Mouse (Mus musculus): ENCODE results near the gene Ppm1m.
"Not testable (repeated sequence)": the region's sequence is repeated elsewhere in the genome, so short reads cannot be mapped to it uniquely, and the experiment has no call there.

Gene Ppm1m

GRCm38 (mm10) chr9:106193930-106194807 lies 5.4 kb downstream of the Ppm1m start:
- ATAC-seq (ENCODE audit: insufficient number of reproducible peaks, low FRiP score, low TSS enrichment): peak; percentile 59; the same call in 1 of the 2 replicates

GRCm38 (mm10) chr9:106192998-106193397 lies 6.5 kb downstream of the Ppm1m start:
- ATAC-seq (ENCODE audit: insufficient number of reproducible peaks, low FRiP score, low TSS enrichment): no peak

GRCm38 (mm10) chr9:106192024-106192423 lies 7.5 kb downstream of the Ppm1m start:
- no peak for ATAC-seq (ENCODE audit: insufficient number of reproducible peaks, low FRiP score, low TSS enrichment)

- no peak for ATAC-seq (ENCODE audit: insufficient number of reproducible peaks, low FRiP score, low TSS enrichment)
Measured at GRCm38 (mm10) chr9:106191355-106191754, 8.2 kb downstream of the Ppm1m start.

GRCm38 (mm10) chr9:106183996-106184395 lies 15.6 kb downstream of the Ppm1m start:
- ATAC-seq (ENCODE audit: insufficient number of reproducible peaks, low FRiP score, low TSS enrichment): no peak

DNA sequence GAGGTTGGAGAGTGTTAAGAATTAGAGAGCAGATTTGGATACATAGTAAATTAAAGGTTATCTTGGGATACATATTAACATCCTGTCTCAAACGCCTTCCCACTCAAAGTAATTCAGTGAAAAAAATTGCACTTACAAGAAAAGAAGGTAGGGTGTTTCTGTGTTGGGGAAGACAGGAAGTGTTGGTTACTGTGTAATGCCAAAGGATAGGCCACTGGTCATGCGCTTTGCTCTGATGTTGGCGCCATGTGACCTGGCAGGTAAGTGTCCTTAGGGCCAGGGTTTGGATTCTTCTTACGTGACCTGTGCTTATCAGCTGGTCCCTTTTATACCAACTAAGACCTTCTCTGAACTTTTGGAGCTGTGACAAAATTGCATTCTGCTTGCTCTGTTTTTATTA lies 17.4 kb downstream of the Ppm1m start:
- no peak for ATAC-seq (ENCODE audit: insufficient number of reproducible peaks, low FRiP score, low TSS enrichment)

GRCm38 (mm10) chr9:106179964-106180363 lies 19.6 kb downstream of the Ppm1m start:
- no peak for ATAC-seq (ENCODE audit: insufficient number of reproducible peaks, low FRiP score, low TSS enrichment)

DNA sequence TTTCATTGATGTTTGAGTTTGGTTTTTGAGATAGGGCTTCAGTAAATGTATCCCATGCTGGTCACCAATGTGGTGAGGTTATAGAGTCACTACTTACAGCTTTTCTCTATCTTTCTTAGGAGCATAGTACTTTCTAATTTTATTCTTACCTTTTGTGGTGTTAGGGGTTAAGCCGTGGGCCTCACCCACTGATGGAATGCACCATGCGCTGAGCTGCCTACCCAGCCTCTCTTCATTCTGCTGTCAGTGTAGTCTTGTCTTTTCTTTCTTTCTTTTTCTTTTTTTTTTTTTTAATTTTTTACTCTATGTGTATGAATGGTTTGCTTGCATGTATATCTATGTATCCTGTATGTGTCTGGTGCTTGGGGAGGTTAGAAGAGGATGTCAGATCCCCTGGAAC lies 20.1 kb downstream of the Ppm1m start:
- no peak for ATAC-seq (ENCODE audit: insufficient number of reproducible peaks, low FRiP score, low TSS enrichment)

DNA sequence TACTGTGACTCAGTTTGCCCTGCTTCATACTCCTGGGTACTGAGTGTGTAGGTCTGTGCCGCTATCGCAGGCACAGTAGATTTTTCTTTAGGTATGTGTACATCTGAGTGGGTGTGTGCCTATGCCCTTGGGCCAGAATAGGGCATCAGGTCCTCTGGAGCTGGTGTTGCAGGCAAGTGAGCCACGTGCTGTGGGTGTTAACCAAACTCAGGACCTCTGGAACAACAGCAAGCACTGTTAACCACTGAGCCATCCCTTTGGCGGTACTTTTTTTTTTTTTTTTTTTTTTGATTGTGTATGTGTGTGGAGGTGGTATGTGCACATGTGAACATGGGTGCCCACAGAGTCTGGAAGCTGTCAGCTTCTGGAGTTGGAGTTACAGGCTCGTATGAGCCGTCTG lies 21.7 kb downstream of the Ppm1m start:
- ATAC-seq (ENCODE audit: insufficient number of reproducible peaks, low FRiP score, low TSS enrichment): no peak

DNA sequence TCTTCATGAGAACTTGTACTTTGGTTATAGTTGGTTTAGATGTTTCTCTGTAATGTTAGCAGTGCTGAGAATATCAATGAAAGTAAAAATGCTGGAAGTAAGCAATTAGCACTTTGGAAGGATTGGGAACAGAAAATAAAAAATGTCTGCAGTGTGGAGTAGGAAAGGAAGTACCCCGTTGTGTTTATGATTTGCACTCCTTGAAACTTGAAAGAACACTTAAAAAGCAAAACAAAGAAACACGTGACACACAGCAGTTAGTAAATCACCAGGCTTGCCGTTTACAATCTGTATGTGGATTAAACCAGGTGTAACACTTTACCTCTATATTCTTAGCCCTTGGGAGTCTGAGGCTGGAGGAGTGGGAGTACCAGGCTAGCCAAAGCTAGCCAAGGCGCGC lies 22.8 kb downstream of the Ppm1m start:
- ATAC-seq (ENCODE audit: insufficient number of reproducible peaks, low FRiP score, low TSS enrichment): no peak

GRCm38 (mm10) chr9:106175552-106176200 lies 23.9 kb downstream of the Ppm1m start:
- no peak for ATAC-seq (ENCODE audit: insufficient number of reproducible peaks, low FRiP score, low TSS enrichment)

DNA sequence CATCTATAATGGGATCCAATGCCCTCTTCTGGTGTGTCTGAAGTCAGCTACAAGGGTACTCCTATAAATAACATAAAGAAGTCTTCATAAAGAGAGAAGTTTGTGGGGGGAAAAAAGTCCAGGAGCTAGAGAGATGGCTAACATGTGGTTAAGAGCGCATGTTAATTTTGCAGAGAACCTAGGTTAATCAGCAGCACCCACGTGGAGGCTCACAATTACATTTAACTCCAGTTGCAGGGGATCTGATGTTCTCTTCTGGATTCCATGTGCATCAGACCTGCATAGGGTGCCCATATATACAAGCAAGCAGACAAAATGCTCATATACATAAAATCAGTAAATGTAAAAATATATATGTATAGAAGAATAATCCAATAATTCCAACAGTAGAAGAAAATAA lies 26.2 kb downstream of the Ppm1m start:
- no peak for ATAC-seq (ENCODE audit: insufficient number of reproducible peaks, low FRiP score, low TSS enrichment)

DNA sequence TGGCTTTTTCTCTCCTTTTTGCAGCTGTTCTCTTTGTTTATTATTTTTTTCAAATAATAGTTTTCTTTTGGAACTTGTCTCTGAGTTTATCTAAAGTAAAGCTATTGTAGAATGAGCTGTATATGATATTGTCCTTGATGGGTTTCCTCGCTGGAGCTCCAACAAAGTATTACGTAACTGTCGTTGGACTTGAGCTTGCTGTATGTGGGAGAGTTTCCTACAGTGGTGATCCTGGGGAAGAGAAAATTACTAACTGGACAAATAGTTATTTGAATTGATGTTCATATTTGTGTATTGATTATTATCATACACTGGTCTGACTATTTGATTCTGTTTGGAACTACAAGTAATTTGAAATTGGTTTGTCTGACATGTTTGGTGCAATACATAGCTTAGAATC lies 27.0 kb downstream of the Ppm1m start:
- ATAC-seq (ENCODE audit: insufficient number of reproducible peaks, low FRiP score, low TSS enrichment): no peak

GRCm38 (mm10) chr9:106171346-106172158 lies 28.0 kb downstream of the Ppm1m start:
- ATAC-seq (ENCODE audit: insufficient number of reproducible peaks, low FRiP score, low TSS enrichment): peak; percentile 53

DNA sequence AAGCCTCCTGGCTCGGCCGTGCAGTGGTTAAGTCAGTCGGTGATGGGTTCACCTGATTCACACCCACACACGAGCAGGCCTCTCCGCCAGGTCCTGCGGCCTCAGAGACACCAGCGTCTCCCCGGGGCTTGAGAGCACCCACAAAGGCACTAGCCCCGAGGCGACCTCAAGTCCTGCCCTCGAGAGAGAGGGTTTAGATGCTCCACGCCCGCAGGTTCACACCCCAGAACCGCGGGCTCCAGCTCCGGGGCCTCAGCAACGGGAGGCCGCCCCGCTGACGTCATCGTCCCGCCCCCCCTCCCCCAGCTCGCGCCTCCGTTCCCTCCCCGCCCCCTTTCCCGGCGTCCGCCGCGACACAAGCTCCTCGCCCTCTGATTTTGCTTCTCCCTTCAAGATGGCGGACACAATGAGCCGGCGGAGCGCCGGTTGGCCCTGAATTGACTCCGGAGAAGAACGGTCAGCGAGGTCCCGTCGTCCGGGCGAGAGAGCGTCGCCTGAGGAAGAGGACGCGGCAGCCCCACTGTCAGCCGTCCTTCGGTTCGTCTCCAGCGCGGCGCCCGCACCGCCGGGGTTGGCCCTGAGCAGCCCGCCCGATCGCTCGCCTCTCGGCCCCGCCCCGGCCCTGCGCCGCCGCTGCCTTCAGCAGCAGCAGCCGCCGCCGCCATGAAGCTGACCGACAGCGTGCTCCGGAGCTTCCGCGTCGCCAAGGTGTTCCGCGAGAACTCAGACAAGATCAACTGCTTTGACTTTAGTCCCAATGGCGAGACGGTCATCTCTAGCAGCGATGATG lies 28.8 kb downstream of the Ppm1m start, which contains the start of gene Wdr82:
Gene Wdr82, plus strand, starts transcription at position 373 of the 790 bp plus-strand sequence.
- ATAC-seq (ENCODE audit: insufficient number of reproducible peaks, low FRiP score, low TSS enrichment): peak; percentile 82

DNA sequence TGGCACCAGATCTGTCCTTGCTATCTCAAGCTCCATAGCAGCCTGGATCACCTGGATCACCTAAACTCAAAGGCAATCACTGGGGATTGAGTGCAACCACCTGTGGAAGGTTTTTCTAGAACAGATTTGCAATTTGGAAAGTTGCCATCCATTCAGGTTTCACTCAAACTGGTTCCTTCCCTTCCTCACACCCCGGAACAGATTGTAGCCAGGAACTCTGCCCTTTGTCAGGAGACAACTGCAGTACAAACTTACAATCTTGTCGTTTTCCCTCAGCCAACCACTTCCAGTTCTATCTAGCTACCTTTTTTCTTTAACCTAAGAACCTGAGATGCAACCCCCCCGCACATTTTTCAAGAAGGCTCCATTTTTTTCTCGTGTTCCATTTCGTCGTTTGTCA lies 29.6 kb downstream of the Ppm1m start:
- ATAC-seq (ENCODE audit: insufficient number of reproducible peaks, low FRiP score, low TSS enrichment): no peak

DNA sequence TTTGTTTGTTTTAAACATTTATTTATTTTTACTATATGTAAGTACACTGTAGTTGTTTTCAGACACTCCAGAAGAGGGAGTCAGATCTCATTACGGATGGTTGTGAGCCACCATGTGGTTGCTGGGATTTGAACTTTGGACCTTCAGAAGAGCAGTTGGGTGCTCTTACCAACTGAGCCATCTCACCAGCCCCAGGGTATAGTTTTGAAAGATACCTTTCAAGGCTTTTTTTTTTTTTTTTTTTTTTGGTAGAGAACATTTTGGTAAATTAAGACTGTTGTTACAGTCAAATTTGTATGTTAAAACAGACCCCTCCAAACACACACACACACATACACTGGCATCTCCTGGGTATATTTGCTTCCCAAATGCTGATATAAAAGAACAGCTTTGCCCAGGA lies 30.5 kb downstream of the Ppm1m start:
- not testable (repeated sequence) for ATAC-seq (ENCODE audit: insufficient number of reproducible peaks, low FRiP score, low TSS enrichment)

DNA sequence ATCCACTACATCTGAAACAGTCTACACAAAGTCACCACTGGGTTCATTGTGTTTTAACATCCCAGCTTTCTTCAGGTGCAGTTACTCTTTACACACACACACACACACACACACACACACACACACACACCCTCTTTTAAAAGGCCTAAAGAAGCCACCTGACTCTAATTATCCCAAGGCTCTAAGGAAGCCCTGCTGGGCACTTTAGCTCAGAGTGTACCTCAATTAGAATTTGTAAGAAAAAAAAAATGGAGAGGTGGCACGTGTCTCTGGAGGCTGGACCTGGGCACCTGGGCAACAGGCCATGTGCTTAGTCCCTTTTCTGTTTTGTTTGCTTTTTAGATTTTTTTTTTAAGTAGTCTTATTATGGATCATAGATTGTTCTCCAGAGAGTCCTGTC lies 31.8 kb downstream of the Ppm1m start:
- ATAC-seq (ENCODE audit: insufficient number of reproducible peaks, low FRiP score, low TSS enrichment): no peak

GRCm38 (mm10) chr9:106167241-106167640 lies 32.3 kb downstream of the Ppm1m start:
- ATAC-seq (ENCODE audit: insufficient number of reproducible peaks, low FRiP score, low TSS enrichment): no peak

- no peak for ATAC-seq (ENCODE audit: insufficient number of reproducible peaks, low FRiP score, low TSS enrichment)
Measured at GRCm38 (mm10) chr9:106166709-106167108, 32.8 kb downstream of the Ppm1m start.
